In the genomic region with DNA sequence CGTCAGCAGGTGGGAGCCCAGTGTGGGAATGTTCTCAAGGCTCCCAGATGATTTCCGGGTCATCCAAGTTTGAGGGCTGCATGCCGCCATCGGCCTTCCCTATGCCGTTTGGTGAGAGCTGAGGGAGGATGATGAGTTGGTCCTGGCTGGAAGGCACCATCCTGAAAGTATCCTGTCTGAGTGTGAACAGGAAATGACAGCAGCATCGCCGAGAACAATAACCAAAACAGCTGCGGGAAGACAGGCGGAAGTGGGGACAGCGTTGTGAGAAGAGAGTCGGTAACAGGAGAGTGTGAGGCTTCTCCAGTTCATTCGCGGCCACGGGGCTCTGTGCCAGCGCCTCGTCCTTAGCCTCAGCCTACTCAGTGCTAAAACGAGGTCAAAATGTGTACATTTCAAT, we compare ENCODE assay signal across 8 mouse cellular contexts. TPM values are rescaled to one million over a fixed set of nuclear protein-coding genes. Genes with fewer than 3 reads are reported as not detected.
DNase-seq lines count a peak whose midpoint lies in the region; ATAC-seq lines count a peak whose summit lies in the region.

No protein-coding gene starts in this region.

- ATAC-seq in embryonic facial prominence, embryonic 14.5 days (ENCODE audit: low read depth): no peak
- ATAC-seq in granulocyte monocyte progenitor cell, adult 5-6 weeks (replicated peaks; ENCODE audit: poor library complexity, severe bottlenecking): peak; percentile 53
- no peak for ATAC-seq in stomach, embryonic 14.5 days (ENCODE audit: insufficient number of reproducible peaks, insufficient read depth, low FRiP score, low read depth)

- H3K4me1 ChIP-seq in embryonic facial prominence, embryonic 14.5 days (ENCODE audit: control insufficient read depth, insufficient read depth, low read length): no peaks in the 10 kb centered on the region
- no peaks in the 10 kb centered on the region for H3K4me1 ChIP-seq in embryonic facial prominence, embryonic 10.5 days
- H3K4me1 ChIP-seq in stomach, embryonic 14.5 days (ENCODE audit: control insufficient read depth, insufficient read depth, low read length): peaks cover 7% of the 10 kb centered on the region

- H3K27ac ChIP-seq in embryonic facial prominence, embryonic 14.5 days (replicated peaks; ENCODE audit: low read depth, low read length): no peak overlapping the region
- H3K27ac ChIP-seq in embryonic facial prominence, embryonic 10.5 days (replicated peaks): no peak overlapping the region
- peak overlapping the region; percentile 44; the same call in 1 of the 2 replicates for H3K27ac ChIP-seq in stomach, embryonic 14.5 days (ENCODE audit: low read length)

- no peaks in the 10 kb centered on the region for H3K36me3 ChIP-seq in embryonic facial prominence, embryonic 14.5 days (ENCODE audit: control insufficient read depth, insufficient read depth, low read length)
- H3K36me3 ChIP-seq in embryonic facial prominence, embryonic 10.5 days (replicated peaks): no peaks in the 10 kb centered on the region
- H3K36me3 ChIP-seq in stomach, embryonic 14.5 days (ENCODE audit: control insufficient read depth, insufficient read depth, low read length): no peaks in the 10 kb centered on the region

- no peaks in the 10 kb centered on the region for H3K9me3 ChIP-seq in embryonic facial prominence, embryonic 14.5 days (ENCODE audit: control insufficient read depth, low read length)
- no peaks in the 10 kb centered on the region for H3K9me3 ChIP-seq in embryonic facial prominence, embryonic 10.5 days
- no peaks in the 10 kb centered on the region for H3K9me3 ChIP-seq in stomach, embryonic 14.5 days (ENCODE audit: control insufficient read depth, low read depth, low read length)

- H3K27me3 ChIP-seq in embryonic facial prominence, embryonic 14.5 days (replicated peaks; ENCODE audit: control insufficient read depth, insufficient read depth, low read length): no peaks in the 10 kb centered on the region
- no peaks in the 10 kb centered on the region for H3K27me3 ChIP-seq in embryonic facial prominence, embryonic 10.5 days (replicated peaks; ENCODE audit: low read depth, poor library complexity, severe bottlenecking)
- no peaks in the 10 kb centered on the region for H3K27me3 ChIP-seq in stomach, embryonic 14.5 days (ENCODE audit: control insufficient read depth, insufficient read depth, low read length)

- H3K4me2 ChIP-seq in embryonic facial prominence, embryonic 14.5 days (ENCODE audit: low read depth, low read length): no peak overlapping the region
- no peak overlapping the region for H3K4me2 ChIP-seq in stomach, embryonic 14.5 days (replicated peaks; ENCODE audit: low read depth, low read length)

- H3K4me3 ChIP-seq in embryonic facial prominence, embryonic 14.5 days (ENCODE audit: low read depth, low read length): no peak overlapping the region
- no peak overlapping the region for H3K4me3 ChIP-seq in embryonic facial prominence, embryonic 10.5 days
- H3K4me3 ChIP-seq in stomach, embryonic 14.5 days (ENCODE audit: low read depth, low read length): no peak overlapping the region

- no peak overlapping the region for H3K9ac ChIP-seq in embryonic facial prominence, embryonic 14.5 days (ENCODE audit: low read depth, low read length)
- no peak overlapping the region for H3K9ac ChIP-seq in stomach, embryonic 14.5 days (replicated peaks; ENCODE audit: low read depth, low read length)

- intact Hi-C loops in left cerebral cortex, postnatal 25 days (cut with DNase I): no loop called here

- WGBS in embryonic facial prominence, embryonic 14.5 days: 71% methylated on average over 17 of the region's 17 CpGs
- WGBS in embryonic facial prominence, embryonic 10.5 days: 83% methylated on average over 17 of the region's 17 CpGs
- WGBS in stomach, embryonic 14.5 days: 68% methylated on average over 17 of the region's 17 CpGs

- DNase-seq in embryonic facial prominence, embryonic 14.5 days (ENCODE audit: low spot score): peak; percentile 33
- no peak for DNase-seq in embryonic facial prominence, embryonic 10.5 days (ENCODE audit: low spot score)
- peak; percentile 86 for DNase-seq in kidney, postnatal 10 days
- no peak for DNase-seq in urinary bladder, postnatal 36 days (ENCODE audit: low spot score in 2 of 2)
- no peak for DNase-seq in left cerebral cortex, postnatal 25 days (ENCODE audit: low spot score in 2 of 2)
- DNase-seq in B cell, adult 2 months: no peak

RNA-seq across cellular contexts. Expression of gene Ldhb, which starts 30.7 kb away (rescaled TPM):
- polyA plus RNA-seq in embryonic facial prominence, embryonic 14.5 days (2014; fragmentation: Nextera tagmentation; extraction: Ambion mirVana): 218 and 247 TPM in 2 replicates
- 545 and 577 TPM in 2 replicates for polyA plus RNA-seq in embryonic facial prominence, embryonic 10.5 days (2016; fragmentation: Nextera tagmentation; extraction: Ambion mirVana)
- total RNA-seq in granulocyte monocyte progenitor cell, adult 5-6 weeks (2014; fragmentation: Nextera tagmentation): 64.1 and 67.3 TPM in 2 replicates
- total RNA-seq in granulocyte monocyte progenitor cell, adult 5-6 weeks (2017): 41.2 and 42.4 TPM in 2 replicates
- 227 and 237 TPM in 2 replicates for polyA plus RNA-seq in stomach, embryonic 14.5 days (2014; fragmentation: Nextera tagmentation; extraction: Ambion mirVana)
- 100 to 1,000 TPM; 832 to 838 TPM for total RNA-seq in left cerebral cortex, postnatal 25 days (2021)

RNA-seq across cellular contexts. Expression of gene Kcnj8, which starts 32.9 kb away (rescaled TPM):
- polyA plus RNA-seq in embryonic facial prominence, embryonic 14.5 days (2014; fragmentation: Nextera tagmentation; extraction: Ambion mirVana): 16.8 and 21.0 TPM in 2 replicates
- polyA plus RNA-seq in embryonic facial prominence, embryonic 10.5 days (2016; fragmentation: Nextera tagmentation; extraction: Ambion mirVana): 0.59 and 1.00 TPM in 2 replicates
- total RNA-seq in granulocyte monocyte progenitor cell, adult 5-6 weeks (2014; fragmentation: Nextera tagmentation): not detected in 2 replicates
- total RNA-seq in granulocyte monocyte progenitor cell, adult 5-6 weeks (2017): not detected in 2 replicates
- 98.2 and 99.7 TPM in 2 replicates for polyA plus RNA-seq in stomach, embryonic 14.5 days (2014; fragmentation: Nextera tagmentation; extraction: Ambion mirVana)
- total RNA-seq in left cerebral cortex, postnatal 25 days (2021): 1 to 10 TPM; 2.0 to 3.0 TPM

Comparison
In these comparisons a context has a peak if more than half of its experiments do, and no peak if none do; other contexts are left out.
1. DNase-seq: peak in embryonic facial prominence, embryonic 14.5 days (single experiment) and kidney, postnatal 10 days (single experiment); none in embryonic facial prominence, embryonic 10.5 days (single experiment), urinary bladder, postnatal 36 days (0 of 2), left cerebral cortex, postnatal 25 days (0 of 2) and B cell, adult 2 months (0 of 2).